Mouse (Mus musculus): ENCODE measurements around the gene Zfx. TPM values are rescaled to one million over a fixed set of nuclear protein-coding genes. Genes with fewer than 3 reads are reported as not detected.
A peak's percentile ranks its signal among the peaks of the same experiment; 100 is the strongest.

Gene Zfx
- total RNA-seq (2014; rRNA removed) (25.0 and 32.4 TPM in 2 replicates), polyA plus RNA-seq (2015; fragmentation: Nextera tagmentation; extraction: Ambion mirVana) (14.9 and 15.2 TPM in 2 replicates)

GRCm38 (mm10) chrX:94123059-94123839, at the start of gene Zfx:
TSS of gene Zfx (minus strand) at chrX:94123702.
- WGBS, result 20% methylated on average over 28 of the region's 82 CpGs
- TF ChIP-seq CTCF (IDR thresholded peaks at IDR 0.05), result no peak

DNA sequence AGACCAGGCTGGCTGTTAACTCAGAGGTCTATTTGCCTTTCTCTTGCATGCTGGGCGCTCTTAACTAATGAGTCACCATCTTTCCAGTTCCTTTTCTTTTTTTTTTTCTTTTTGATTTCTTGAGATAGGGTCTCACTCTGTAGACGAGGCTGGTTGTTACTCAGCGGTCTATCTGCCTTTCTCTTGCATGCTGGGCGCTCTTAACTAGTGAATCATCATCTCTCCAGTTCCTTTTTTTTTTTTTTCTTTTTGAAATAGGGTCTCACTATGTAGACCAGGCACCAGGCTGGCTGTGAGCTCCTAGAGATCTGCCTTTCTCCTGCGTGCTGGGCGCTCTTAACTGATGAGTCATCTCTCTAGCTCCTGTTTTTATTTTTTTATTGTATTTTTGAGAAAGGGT, 45.8 kb upstream of the Zfx start:
- no peak overlapping the region for H3K4me2 ChIP-seq (ENCODE audit: low read depth, low read length, poor library complexity, severe bottlenecking)
- H3K4me3 ChIP-seq (ENCODE audit: low read depth, low read length), result no peak overlapping the region
- H3K36me3 ChIP-seq (ENCODE audit: insufficient read depth, low read length), result no peaks in the 10 kb centered on the region
- H3K9ac ChIP-seq (replicated peaks; ENCODE audit: low read length, poor library complexity, severe bottlenecking), result no peak overlapping the region
- no peak overlapping the region for H3K27ac ChIP-seq (ENCODE audit: low read depth, low read length)
- no peak for TF ChIP-seq CTCF (IDR thresholded peaks at IDR 0.05)
- H3K9me3 ChIP-seq (ENCODE audit: low read length), result no peaks in the 10 kb centered on the region
- H3K27me3 ChIP-seq (ENCODE audit: insufficient read depth, low read length), result peaks cover 19% of the 10 kb centered on the region; the same call in 1 of the 2 replicates
- ATAC-seq (ENCODE audit: low FRiP score) (no peak), DNase-seq (ENCODE audit: low spot score) (no peak)
- no peaks in the 10 kb centered on the region for H3K4me1 ChIP-seq (ENCODE audit: insufficient read depth, low read length)
- WGBS, result 86% methylated on average over 6 of the region's 6 CpGs

More at GRCm38 (mm10) chrX:94123059-94123839, at the start of gene Zfx:
- Histone ChIP-seq H3K27me3 (ENCODE audit: insufficient read depth, low read length) (no peaks in the 10 kb centered on the region; the same call in 1 of the 2 replicates), H3K36me3 (ENCODE audit: insufficient read depth, low read length) (no peaks in the 10 kb centered on the region), H3K4me3 (ENCODE audit: low read depth, low read length) (peak within 1 kb of the TSS; percentile 58), H3K4me2 (ENCODE audit: low read depth, low read length, poor library complexity, severe bottlenecking) (peak within 1 kb of the TSS; percentile 48), H3K9ac (replicated peaks; ENCODE audit: low read length, poor library complexity, severe bottlenecking) (peak within 1 kb of the TSS; percentile 90), H3K27ac (ENCODE audit: low read depth, low read length) (peak within 1 kb of the TSS; percentile 99), H3K4me1 (ENCODE audit: insufficient read depth, low read length) (no peaks in the 10 kb centered on the region), H3K9me3 (ENCODE audit: low read length) (no peaks in the 10 kb centered on the region)
- ATAC-seq (ENCODE audit: low FRiP score), result peak; percentile 80
- DNase-seq (ENCODE audit: low spot score), result peak; percentile 50

- Histone ChIP-seq H3K4me2 (ENCODE audit: low read depth, low read length, poor library complexity, severe bottlenecking) (no peak overlapping the region), H3K27ac (ENCODE audit: low read depth, low read length) (no peak overlapping the region), H3K4me3 (ENCODE audit: low read depth, low read length) (no peak overlapping the region), H3K9ac (replicated peaks; ENCODE audit: low read length, poor library complexity, severe bottlenecking) (no peak overlapping the region), H3K27me3 (ENCODE audit: insufficient read depth, low read length) (peaks cover 29% of the 10 kb centered on the region; the same call in 1 of the 2 replicates), H3K36me3 (ENCODE audit: insufficient read depth, low read length) (no peaks in the 10 kb centered on the region), H3K4me1 (ENCODE audit: insufficient read depth, low read length) (no peaks in the 10 kb centered on the region), H3K9me3 (ENCODE audit: low read length) (no peaks in the 10 kb centered on the region)
- TF ChIP-seq CTCF (IDR thresholded peaks at IDR 0.05), result no peak
- ATAC-seq (ENCODE audit: low FRiP score), result no peak
- WGBS, result 33% methylated on average over 11 of the region's 11 CpGs
- no peak for DNase-seq (ENCODE audit: low spot score)
Observed at GRCm38 (mm10) chrX:94152251-94152830, 28.8 kb upstream of the Zfx start.

GRCm38 (mm10) chrX:94150471-94150870, 27.0 kb upstream of the Zfx start:
- 81% methylated on average over 19 of the region's 19 CpGs for WGBS
- H3K4me1 ChIP-seq (ENCODE audit: insufficient read depth, low read length), result no peaks in the 10 kb centered on the region
- peaks cover 30% of the 10 kb centered on the region; the same call in 1 of the 2 replicates for H3K27me3 ChIP-seq (ENCODE audit: insufficient read depth, low read length)
- no peak for TF ChIP-seq CTCF (IDR thresholded peaks at IDR 0.05)
- no peak overlapping the region for H3K4me2 ChIP-seq (ENCODE audit: low read depth, low read length, poor library complexity, severe bottlenecking)
- no peak overlapping the region for H3K9ac ChIP-seq (replicated peaks; ENCODE audit: low read length, poor library complexity, severe bottlenecking)
- ATAC-seq (ENCODE audit: low FRiP score) (no peak), DNase-seq (ENCODE audit: low spot score) (no peak)
- H3K9me3 ChIP-seq (ENCODE audit: low read length), result no peaks in the 10 kb centered on the region
- H3K27ac ChIP-seq (ENCODE audit: low read depth, low read length), result no peak overlapping the region
- H3K36me3 ChIP-seq (ENCODE audit: insufficient read depth, low read length), result no peaks in the 10 kb centered on the region
- H3K4me3 ChIP-seq (ENCODE audit: low read depth, low read length), result no peak overlapping the region

DNA sequence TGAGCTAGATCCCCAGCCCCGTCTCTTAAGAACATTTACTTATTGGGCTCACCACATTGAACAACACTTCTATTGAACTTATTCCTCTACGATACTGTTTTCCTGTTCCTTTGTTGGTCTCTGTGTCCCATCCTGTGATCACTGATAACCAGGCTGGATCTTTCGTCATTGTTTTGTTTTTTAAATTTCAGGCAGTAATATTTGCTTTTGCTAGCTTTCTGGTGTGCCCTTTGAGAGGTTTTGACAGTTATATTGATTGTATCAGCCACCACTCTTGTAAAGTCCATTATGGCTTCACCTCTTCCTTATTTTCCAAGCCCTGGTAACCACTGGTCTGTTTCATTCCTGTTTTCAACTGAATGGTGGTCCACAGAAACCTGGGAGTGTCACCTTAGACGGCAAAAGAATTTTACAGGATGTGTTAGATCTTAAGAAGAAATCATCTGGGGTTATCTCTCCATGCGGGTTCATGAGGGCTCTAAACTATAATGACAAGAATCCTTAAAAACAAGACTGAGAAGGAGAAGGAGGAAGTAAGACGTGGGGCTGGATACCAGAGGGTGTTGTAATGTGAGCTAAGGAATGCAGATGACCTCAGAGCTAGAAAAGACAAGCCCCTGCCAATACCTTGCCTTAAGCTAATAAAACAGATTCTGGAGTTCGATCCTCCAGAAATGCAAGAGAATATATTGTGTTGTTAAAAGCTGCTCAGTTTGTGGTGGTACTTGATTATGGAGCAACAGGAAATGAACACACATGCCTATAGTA, 18.7 kb upstream of the Zfx start:
- ATAC-seq (ENCODE audit: low FRiP score), result no peak
- Histone ChIP-seq H3K36me3 (ENCODE audit: insufficient read depth, low read length) (no peaks in the 10 kb centered on the region), H3K9me3 (ENCODE audit: low read length) (no peaks in the 10 kb centered on the region), H3K27me3 (ENCODE audit: insufficient read depth, low read length) (peaks cover 30% of the 10 kb centered on the region), H3K4me1 (ENCODE audit: insufficient read depth, low read length) (no peaks in the 10 kb centered on the region), H3K27ac (ENCODE audit: low read depth, low read length) (no peak overlapping the region), H3K9ac (replicated peaks; ENCODE audit: low read length, poor library complexity, severe bottlenecking) (no peak overlapping the region), H3K4me2 (ENCODE audit: low read depth, low read length, poor library complexity, severe bottlenecking) (no peak overlapping the region), H3K4me3 (ENCODE audit: low read depth, low read length) (no peak overlapping the region)
- no peak for TF ChIP-seq CTCF (IDR thresholded peaks at IDR 0.05)
- WGBS, result 78% methylated on average over 7 of the region's 7 CpGs
- no peak for DNase-seq (ENCODE audit: low spot score)
